Mouse (Mus musculus) spleen, adult 18-20 months (tissue): ENCODE measurements around the gene Gstp3.
A peak's percentile ranks its signal among the peaks of the same experiment; 100 is the strongest.
"Not testable (repeated sequence)": the region's sequence is repeated elsewhere in the genome, so short reads cannot be mapped to it uniquely, and the experiment has no call there.

ENCODE experiments used
- DNase-seq, 2 experiments: peaks; one replicate each; pipeline ENCODE4 v3.0.0; 2022; ENCODE audit warnings: mixed read lengths in 2 of 2

Gstp3 gene

GRCm38 (mm10) chr19:4060044-4060898 lies 902 bp upstream of the Gstp3 start:
- DNase-seq = not testable (repeated sequence)

GRCm38 (mm10) chr19:4058581-4058980 lies 788 bp downstream of the Gstp3 start:
- no peak for DNase-seq

- DNase-seq = no peak
Measured at GRCm38 (mm10) chr19:4057962-4058361, 1.4 kb downstream of the Gstp3 start.

- DNase-seq = no peak
Measured at GRCm38 (mm10) chr19:4057389-4057788, 2.0 kb downstream of the Gstp3 start.

- no peak for DNase-seq
Measured at GRCm38 (mm10) chr19:4056727-4057126, 2.6 kb downstream of the Gstp3 start.

- no peak for DNase-seq
Measured at GRCm38 (mm10) chr19:4055947-4056693, 3.2 kb downstream of the Gstp3 start.

GRCm38 (mm10) chr19:4055216-4055946 lies 4.0 kb downstream of the Gstp3 start:
- DNase-seq = no peak

- no peak for DNase-seq
Measured at GRCm38 (mm10) chr19:4054613-4055012, 4.8 kb downstream of the Gstp3 start.

GRCm38 (mm10) chr19:4052516-4053030 lies 6.8 kb downstream of the Gstp3 start:
- no peak for DNase-seq

- DNase-seq = peak; percentile 41 to 79
Measured at GRCm38 (mm10) chr19:4051741-4052515, 7.4 kb downstream of the Gstp3 start.

- no peak for DNase-seq
Measured at GRCm38 (mm10) chr19:4051016-4051415, 8.4 kb downstream of the Gstp3 start.

GRCm38 (mm10) chr19:4049069-4049468 lies 10.3 kb downstream of the Gstp3 start:
- not testable (repeated sequence) for DNase-seq

- DNase-seq = peak; percentile 49 to 87
Measured at GRCm38 (mm10) chr19:4047859-4048258, 11.5 kb downstream of the Gstp3 start.

GRCm38 (mm10) chr19:4046866-4047254 lies 12.5 kb downstream of the Gstp3 start:
- DNase-seq = no peak

- peak in 1 of 2 experiments; percentile 29 for DNase-seq
Measured at GRCm38 (mm10) chr19:4045966-4046865, 13.2 kb downstream of the Gstp3 start, which contains the start of gene Gstp2. Gene Gstp2, minus strand, starts transcription at chr19:4046023.

- DNase-seq = not testable (repeated sequence)
Measured at GRCm38 (mm10) chr19:4044109-4044508, 15.3 kb downstream of the Gstp3 start.

GRCm38 (mm10) chr19:4042124-4042523 lies 17.2 kb downstream of the Gstp3 start:
- DNase-seq = no peak

GRCm38 (mm10) chr19:4041500-4041899 lies 17.9 kb downstream of the Gstp3 start:
- not testable (repeated sequence) for DNase-seq

GRCm38 (mm10) chr19:4040941-4041340 lies 18.4 kb downstream of the Gstp3 start:
- not testable (repeated sequence) for DNase-seq

- peak; percentile 81 to 88 for DNase-seq
Measured at GRCm38 (mm10) chr19:4037788-4038232, 21.6 kb downstream of the Gstp3 start, which contains the start of gene Gstp1. Gene Gstp1, minus strand, starts transcription at chr19:4037985.
